Mouse (Mus musculus) MEL (cell line): ENCODE data around the gene Daw1.

Source experiments
- BHLHE40 ChIP-seq: IDR thresholded peaks from 2 replicates; pipeline ENCODE4 v1.6.1; 2012; ENCODE audit warnings: low read depth, mild to moderate bottlenecking, inconsistent platforms, low read length, improper control_type of control experiment, borderline replicate concordance
- CTCF ChIP-seq, 3 experiments: IDR thresholded peaks in 2 of 3; conservative IDR thresholded peaks in 1 of 3; 2 replicates each; pipeline ENCODE4 v1.5.1; 2011 to 2012; ENCODE audit warnings: low read length in 3 of 3, low read depth in 2 of 3, mild to moderate bottlenecking in 2 of 3, improper control_type of control experiment in 1 of 3, inconsistent platforms in 1 of 3, mixed read lengths in 1 of 3, moderate library complexity in 1 of 3; ENCODE audit not compliant: control insufficient read depth in 1 of 3, insufficient read depth in 1 of 3, poor library complexity in 1 of 3, severe bottlenecking in 1 of 3
- E2F4 ChIP-seq: IDR thresholded peaks from 2 replicates; pipeline ENCODE4 v1.6.1; 2011; ENCODE audit warnings: low read depth, low read length, improper control_type of control experiment, borderline replicate concordance
- MEF2A ChIP-seq: IDR thresholded peaks from 2 replicates; pipeline ENCODE4 v1.6.1; 2014; ENCODE audit warnings: low read depth, mild to moderate bottlenecking, inconsistent platforms, low read length, improper control_type of control experiment; ENCODE audit not compliant: poor library complexity, insufficient replicate concordance, severe bottlenecking; ENCODE audit errors: extremely low read depth
- NRF1 ChIP-seq: IDR thresholded peaks from 2 replicates; pipeline ENCODE4 v1.6.1; 2014; ENCODE audit warnings: low read depth, mild to moderate bottlenecking, inconsistent platforms, low read length, improper control_type of control experiment, moderate library complexity; ENCODE audit not compliant: poor library complexity, insufficient read depth, severe bottlenecking
- POLR2AphosphoS2 ChIP-seq: IDR thresholded peaks from 2 replicates; pipeline ENCODE4 v1.6.1; 2011; ENCODE audit warnings: low read length, improper control_type of control experiment
- RAD21 ChIP-seq: IDR thresholded peaks from 2 replicates; pipeline ENCODE4 v1.6.1; 2011; ENCODE audit warnings: mild to moderate bottlenecking, low read depth, low read length, improper control_type of control experiment
- SMC3 ChIP-seq: IDR thresholded peaks from 2 replicates; pipeline ENCODE4 v1.6.1; 2011; ENCODE audit warnings: low read depth, low read length, improper control_type of control experiment
- UBTF ChIP-seq: IDR thresholded peaks from 2 replicates; pipeline ENCODE4 v1.6.1; 2012; ENCODE audit warnings: low read depth, mild to moderate bottlenecking, inconsistent platforms, low read length, improper control_type of control experiment, moderate library complexity, borderline replicate concordance; ENCODE audit not compliant: insufficient read depth
- USF2 ChIP-seq, 2 experiments: IDR thresholded peaks; 2 replicates each; pipeline ENCODE4 v1.6.1; 2011 to 2012; ENCODE audit warnings: improper control_type of control experiment in 2 of 2, low read length in 2 of 2, borderline replicate concordance in 1 of 2, inconsistent platforms in 1 of 2, low read depth in 1 of 2, mild to moderate bottlenecking in 1 of 2; ENCODE audit not compliant: insufficient read depth in 1 of 2
- ZKSCAN1 ChIP-seq: IDR thresholded peaks from 2 replicates; pipeline ENCODE4 v1.6.1; 2012; ENCODE audit warnings: low read depth, mild to moderate bottlenecking, inconsistent platforms, low read length, improper control_type of control experiment, moderate library complexity
- ZMIZ1 ChIP-seq: IDR thresholded peaks from 2 replicates; pipeline ENCODE4 v1.6.1; 2012; ENCODE audit warnings: low read depth, mild to moderate bottlenecking, inconsistent platforms, low read length, improper control_type of control experiment, moderate library complexity

DNA sequence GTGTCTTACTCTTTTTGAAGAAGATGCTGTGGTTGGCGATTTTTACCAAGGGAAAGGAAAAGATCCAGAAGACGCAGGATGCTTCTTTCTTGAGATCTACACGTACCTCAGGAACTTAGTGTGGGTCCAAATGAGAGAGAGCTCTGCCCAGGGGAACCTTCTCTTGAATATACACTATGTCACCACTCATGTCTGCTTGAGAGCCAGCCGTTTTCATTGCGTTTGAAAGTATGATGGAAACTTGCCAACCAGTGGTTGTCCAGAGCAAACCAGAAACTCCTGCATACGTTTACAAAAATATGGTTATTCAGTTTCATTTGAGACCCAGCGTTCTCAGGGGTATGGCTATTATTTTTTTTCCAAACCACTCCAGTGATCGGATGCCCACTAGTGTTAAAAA lies 18.0 kb upstream of the Daw1 start:
- TF ChIP-seq MEF2A (no peak), USF2 (IDR thresholded peaks at IDR 0.05; ENCODE audit: borderline replicate concordance in 1 of 2, insufficient read depth in 1 of 2, low read depth in 1 of 2, low read length in 2 of 2) (no peak), CTCF (IDR thresholded peaks at IDR 0.05 in 2 of 3, conservative IDR thresholded peaks at IDR 0.05 in 1 of 3; ENCODE audit: control insufficient read depth in 1 of 3, insufficient read depth in 1 of 3, low read depth in 2 of 3, low read length in 3 of 3, poor library complexity in 1 of 3, severe bottlenecking in 1 of 3) (no peak), POLR2AphosphoS2 (no peak), E2F4 (no peak), BHLHE40 (no peak), ZMIZ1 (no peak), ZKSCAN1 (no peak), UBTF (no peak), NRF1 (no peak), RAD21 (no peak), SMC3 (no peak)
